Mouse (Mus musculus): ENCODE results near the gene Mctp2.

GRCm38 (mm10) chr7:72165726-72166701 is 140.4 kb downstream of the Mctp2 start:
- TF ChIP-seq POLR2AphosphoS5 (IDR thresholded peaks at IDR 0.05; ENCODE audit: insufficient replicate concordance, low read depth, low read length) (no peak), CTCF (IDR thresholded peaks at IDR 0.05; ENCODE audit: low read depth, low read length) (no peak), TAL1 (conservative IDR thresholded peaks at IDR 0.05; ENCODE audit: low read depth, low read length) (no peak), GATA1 (IDR thresholded peaks at IDR 0.05; ENCODE audit: borderline replicate concordance, low read length) (no peak)

Measured in G1E (cell line).